Mouse (Mus musculus): ENCODE data around the gene Amelx. TPM values are rescaled to one million over a fixed set of nuclear protein-coding genes. Genes with fewer than 3 reads are reported as not detected.

The Amelx gene
- polyA plus RNA-seq, 1 experiment from 2014 or later: not detected

GRCm38 (mm10) chrX:169140467-169140866 is 46.5 kb downstream of the Amelx start:
- 80% methylated on average over 9 of the region's 9 CpGs for WGBS
- no peak for ATAC-seq
- Histone ChIP-seq H3K4me1 (ENCODE audit: control insufficient read depth, insufficient read depth, low read depth, low read length) (no peaks in the 10 kb centered on the region), H3K4me2 (ENCODE audit: low read length) (no peak overlapping the region), H3K36me3 (ENCODE audit: control insufficient read depth, insufficient read depth, low read length) (no peaks in the 10 kb centered on the region), H3K4me3 (ENCODE audit: low read length) (no peak overlapping the region), H3K9me3 (ENCODE audit: control insufficient read depth, low read length) (no peaks in the 10 kb centered on the region), H3K27me3 (replicated peaks; ENCODE audit: control insufficient read depth, insufficient read depth, low read length) (no peaks in the 10 kb centered on the region), H3K9ac (ENCODE audit: low read depth, low read length) (no peak overlapping the region), H3K27ac (ENCODE audit: low read depth, low read length) (no peak overlapping the region)

GRCm38 (mm10) chrX:169139758-169140157 is 47.2 kb downstream of the Amelx start:
- Histone ChIP-seq H3K27ac (ENCODE audit: low read depth, low read length) (no peak overlapping the region), H3K4me2 (ENCODE audit: low read length) (no peak overlapping the region), H3K4me1 (ENCODE audit: control insufficient read depth, insufficient read depth, low read depth, low read length) (no peaks in the 10 kb centered on the region), H3K9ac (ENCODE audit: low read depth, low read length) (no peak overlapping the region), H3K36me3 (ENCODE audit: control insufficient read depth, insufficient read depth, low read length) (no peaks in the 10 kb centered on the region), H3K27me3 (replicated peaks; ENCODE audit: control insufficient read depth, insufficient read depth, low read length) (no peaks in the 10 kb centered on the region), H3K4me3 (ENCODE audit: low read length) (no peak overlapping the region), H3K9me3 (ENCODE audit: control insufficient read depth, low read length) (no peaks in the 10 kb centered on the region)
- 91% methylated on average over 7 of the region's 7 CpGs for WGBS
- no peak for ATAC-seq

Other genes starting within 250 kb of the Amelx start
- 35.0 and 37.1 TPM in 2 replicates for gene Hccs, start 133.2 kb upstream of the Amelx start, polyA plus RNA-seq (2015; fragmentation: Nextera tagmentation; extraction: Ambion mirVana)

All from hindbrain, embryonic 16.5 days (tissue).